Mouse (Mus musculus): ENCODE results near the gene Crybg1.
"Not testable (repeated sequence)": the region's sequence is repeated elsewhere in the genome, so short reads cannot be mapped to it uniquely, and the experiment has no call there.

Gene Crybg1

GRCm38 (mm10) chr10:43964943-43965342 is 183.7 kb downstream of the Crybg1 start:
- no peak for DNase-seq (ENCODE audit: low spot score)

- peak; percentile 50 for DNase-seq (ENCODE audit: low spot score)
Observed at GRCm38 (mm10) chr10:43953942-43954341, 194.7 kb downstream of the Crybg1 start.

DNA sequence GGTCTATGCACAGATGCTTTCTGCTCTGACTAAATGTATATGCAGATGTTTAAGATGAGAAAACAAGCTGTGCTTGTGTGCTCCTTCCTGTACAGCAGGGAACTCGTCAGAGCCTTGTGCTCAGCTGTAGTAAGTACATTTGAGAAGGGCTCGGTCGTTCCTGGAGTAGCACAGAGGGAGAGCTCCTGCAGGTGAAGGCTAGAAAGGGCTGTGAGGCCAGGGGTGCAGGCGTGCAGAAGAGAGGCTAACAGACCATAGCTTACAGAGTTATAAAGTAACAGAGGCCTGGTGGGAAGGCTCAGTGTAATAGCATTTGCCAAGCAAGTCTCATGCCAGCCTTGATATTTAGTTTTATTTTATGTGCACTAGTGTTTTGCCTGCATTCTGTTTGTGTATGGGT is 203.2 kb downstream of the Crybg1 start:
- no peak for DNase-seq (ENCODE audit: low spot score)

DNA sequence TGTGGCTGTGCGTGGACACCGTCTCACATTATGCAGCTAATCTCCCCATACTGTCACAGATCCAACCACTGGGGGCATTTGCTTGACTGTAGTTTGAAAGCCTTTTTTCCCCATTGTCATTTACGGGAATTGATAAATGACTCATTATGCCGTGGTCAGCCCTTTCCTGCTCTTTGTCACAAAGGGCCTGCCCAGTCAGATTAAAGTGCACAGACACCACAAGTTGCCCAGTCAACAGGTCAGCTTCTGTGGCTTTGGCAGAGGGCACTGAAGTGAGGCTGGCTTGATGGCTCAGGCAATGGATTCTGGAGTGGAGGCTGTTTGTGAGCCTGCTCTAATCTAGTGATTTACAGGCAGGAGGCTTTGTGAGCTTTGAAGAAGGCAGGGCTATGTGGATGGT is 204.9 kb downstream of the Crybg1 start:
- DNase-seq (ENCODE audit: low spot score) = no peak

GRCm38 (mm10) chr10:43939136-43939662 is 209.5 kb downstream of the Crybg1 start:
- no peak for DNase-seq (ENCODE audit: low spot score)

- no peak for DNase-seq (ENCODE audit: low spot score)
Observed at GRCm38 (mm10) chr10:43928596-43928995, 220.1 kb downstream of the Crybg1 start.

DNA sequence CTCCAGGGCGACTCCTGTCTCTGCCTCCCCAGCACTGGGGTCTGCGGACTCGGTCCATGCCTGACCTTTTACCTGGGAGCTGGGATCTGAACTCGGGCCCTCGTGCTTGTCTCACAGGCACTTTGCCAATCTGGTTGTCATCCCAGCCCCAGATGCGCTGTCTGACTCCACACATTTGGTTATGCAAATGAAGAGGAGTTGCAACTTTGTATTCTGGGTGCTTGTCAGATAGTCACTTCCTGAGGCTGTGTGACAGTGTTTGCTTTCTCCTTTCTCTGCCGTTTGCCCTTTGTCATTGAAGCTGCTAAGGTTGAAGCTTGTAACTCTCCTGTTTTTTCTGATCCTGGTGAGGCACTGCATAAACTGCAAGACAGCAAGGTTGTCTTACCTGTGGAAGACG is 220.9 kb downstream of the Crybg1 start:
- DNase-seq (ENCODE audit: low spot score) = no peak

GRCm38 (mm10) chr10:43925776-43926175 is 222.9 kb downstream of the Crybg1 start:
- not testable (repeated sequence) for DNase-seq (ENCODE audit: low spot score)

- no peak for DNase-seq (ENCODE audit: low spot score)
Observed at GRCm38 (mm10) chr10:43923096-43923495, 225.6 kb downstream of the Crybg1 start.

- DNase-seq (ENCODE audit: low spot score) = peak; percentile 87
Observed at GRCm38 (mm10) chr10:43918696-43919608, 229.7 kb downstream of the Crybg1 start.

DNA sequence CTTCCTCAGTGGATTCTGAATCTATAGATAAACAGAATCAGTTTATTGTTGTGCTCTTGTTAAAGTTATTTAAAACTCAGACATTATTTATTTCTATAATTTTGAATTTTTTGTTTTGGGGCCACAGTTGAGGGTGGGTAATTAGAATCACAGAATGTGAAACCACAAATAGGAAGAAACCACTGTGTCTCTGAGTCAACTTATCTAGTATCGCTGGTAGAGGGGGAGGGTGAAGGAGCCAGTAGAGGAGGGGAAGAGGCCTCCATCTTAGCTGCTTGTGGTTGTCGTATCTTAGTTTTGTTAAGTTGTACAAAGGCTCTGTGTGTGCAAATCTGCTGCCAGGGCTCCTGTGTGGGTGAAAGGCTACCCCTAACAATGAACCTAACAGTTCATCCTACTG is 231.9 kb downstream of the Crybg1 start:
- DNase-seq (ENCODE audit: low spot score) = no peak

DNA sequence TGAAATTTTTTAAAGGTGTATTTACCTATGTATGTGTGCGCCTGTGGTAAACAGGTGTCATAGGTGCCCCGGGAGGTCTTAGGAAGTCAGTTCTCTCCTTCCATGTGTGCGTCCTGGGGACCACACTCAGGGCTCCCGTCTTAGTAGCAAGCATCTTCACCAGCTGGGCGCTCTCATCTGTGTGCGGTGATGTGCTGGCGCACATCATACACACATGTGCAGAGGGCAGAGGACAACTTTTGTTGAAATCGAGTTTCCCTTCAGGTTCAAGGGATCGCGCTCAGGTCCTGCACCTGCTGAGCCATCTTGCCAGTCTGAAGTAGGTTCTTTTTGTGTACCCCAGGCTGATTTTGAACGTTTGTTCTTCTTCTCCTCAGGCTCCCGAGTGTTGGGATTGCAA is 232.5 kb downstream of the Crybg1 start:
- DNase-seq (ENCODE audit: low spot score) = no peak

GRCm38 (mm10) chr10:43912236-43912635 is 236.4 kb downstream of the Crybg1 start:
- no peak for DNase-seq (ENCODE audit: low spot score)

GRCm38 (mm10) chr10:43910873-43911142 is 237.8 kb downstream of the Crybg1 start:
- DNase-seq (ENCODE audit: low spot score) = no peak

- no peak for DNase-seq (ENCODE audit: low spot score)
Observed at GRCm38 (mm10) chr10:43910032-43910872, 238.4 kb downstream of the Crybg1 start.

GRCm38 (mm10) chr10:43904569-43904968 is 244.1 kb downstream of the Crybg1 start:
- DNase-seq (ENCODE audit: low spot score) = no peak

- DNase-seq (ENCODE audit: low spot score) = peak; percentile 93
Observed at GRCm38 (mm10) chr10:43901578-43902194, 247.0 kb downstream of the Crybg1 start, which contains the start of the genes Qrsl1 and Rtn4ip1. Qrsl1 (minus strand) TSS chr10:43901745. Rtn4ip1 (plus strand) TSS chr10:43901807.

GRCm38 (mm10) chr10:43900883-43901570 is 247.6 kb downstream of the Crybg1 start:
- no peak for DNase-seq (ENCODE audit: low spot score)
